Mouse (Mus musculus): ENCODE measurements around the gene Sarnp.

DNA sequence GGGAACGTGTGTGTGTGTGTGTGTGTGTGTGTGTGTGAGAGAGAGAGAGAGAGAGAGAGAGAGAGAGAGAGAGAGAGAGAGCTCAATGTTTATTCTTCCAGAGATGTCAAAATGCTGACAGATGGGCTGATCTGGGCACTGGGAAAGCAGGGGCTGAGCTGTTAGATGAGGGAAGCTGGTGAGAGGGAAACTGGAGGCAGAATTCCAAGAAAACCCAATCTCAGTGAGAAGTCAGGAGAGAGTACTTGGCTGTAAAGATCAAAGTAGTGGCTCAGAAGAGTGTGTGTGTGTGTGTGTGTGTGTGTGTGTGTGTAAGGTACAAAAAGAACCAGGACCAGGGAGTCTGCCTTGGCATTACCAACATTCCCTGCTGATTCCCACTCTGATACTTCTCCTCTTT lies 80.4 kb downstream of the Sarnp start:
- no peak for TF ChIP-seq CTCF (IDR thresholded peaks at IDR 0.05; ENCODE audit: low read depth, low read length)
- no peak for TF ChIP-seq POLR2A (IDR thresholded peaks at IDR 0.05; ENCODE audit: borderline replicate concordance, low read depth, low read length)

Measured in bone marrow macrophage, adult 2 months (primary cell).